Mouse (Mus musculus): ENCODE results near the gene Wdr89. TPM values are rescaled to one million over a fixed set of nuclear protein-coding genes. Genes with fewer than 3 reads are reported as not detected.

Gene Wdr89
- polyA plus RNA-seq, 1 experiment: not detected

GRCm38 (mm10) chr12:75583776-75584175 is 85.6 kb downstream of the Wdr89 start:
- no peak for TF ChIP-seq CTCF (IDR thresholded peaks at IDR 0.05; ENCODE audit: insufficient read depth, low read depth, low read length)
- TF ChIP-seq POLR2A (IDR thresholded peaks at IDR 0.05; ENCODE audit: insufficient read depth, low read depth, low read length): no peak
- peaks cover 8% of the 10 kb centered on the region for H3K4me1 ChIP-seq (ENCODE audit: control insufficient read depth, insufficient read depth, low read length)
- H3K27ac ChIP-seq (ENCODE audit: insufficient read depth, low read depth, low read length): no peak overlapping the region
- H3K4me3 ChIP-seq (ENCODE audit: insufficient read depth, low read depth, low read length): no peak overlapping the region
- 69% methylated on average over 3 of the region's 3 CpGs for WGBS

Other genes with a start within 250 kb of the Wdr89 start
- 553 TPM in 1 of 2 replicates, not detected in the other for gene Ppp2r5e, start 73.3 kb downstream of the Wdr89 start, polyA plus RNA-seq (2012; ENCODE audit: insufficient read depth, insufficient read length, low replicate concordance, missing spikeins)
- gene Sgpp1, start 66.2 kb upstream of the Wdr89 start, polyA plus RNA-seq (2012; ENCODE audit: insufficient read depth, insufficient read length, low replicate concordance, missing spikeins): not detected in 2 replicates
- not detected in 2 replicates for gene Syne2, start 148.6 kb upstream of the Wdr89 start, polyA plus RNA-seq (2012; ENCODE audit: insufficient read depth, insufficient read length, low replicate concordance, missing spikeins)

Data from olfactory bulb, adult 2 months (tissue).